Mouse (Mus musculus) thymus, adult 2 months (tissue): ENCODE results near the gene Vmn2r61. TPM values are rescaled to one million over a fixed set of nuclear protein-coding genes. Genes with fewer than 3 reads are reported as not detected.

Source experiments
- DNase-seq: peaks from one replicate; pipeline ENCODE4 v3.0.0; 2021
- H3K27ac ChIP-seq: fragments of 200-500 bp; 2 replicates; pipeline ENCODE4 v1.5.1; 2012; ENCODE audit warnings: low read length, control low read depth; ENCODE audit not compliant: control insufficient read depth, insufficient read depth
- H3K27me3 ChIP-seq: fragments of 200-500 bp; 2 replicates; pipeline ENCODE4 v1.6.1; 2012; ENCODE audit warnings: mild to moderate bottlenecking, low read length, moderate library complexity, mixed read lengths; ENCODE audit not compliant: control insufficient read depth, insufficient read depth
- H3K36me3 ChIP-seq: fragments of 200-500 bp; 2 replicates; pipeline ENCODE4 v1.6.1; 2012; ENCODE audit warnings: mild to moderate bottlenecking, low read length, moderate library complexity; ENCODE audit not compliant: control insufficient read depth, insufficient read depth
- H3K4me1 ChIP-seq: fragments of 200-500 bp; replicated peaks from 2 replicates; pipeline ENCODE4 v1.6.1; 2012; ENCODE audit warnings: low read length; ENCODE audit not compliant: control insufficient read depth, insufficient read depth
- H3K4me3 ChIP-seq: fragments of 200-500 bp; 2 replicates; pipeline ENCODE4 v1.5.1; 2012; ENCODE audit warnings: mild to moderate bottlenecking, low read length, control low read depth, moderate library complexity; ENCODE audit not compliant: control insufficient read depth, insufficient read depth
- CTCF ChIP-seq: fragments of 200-500 bp; IDR thresholded peaks from 2 replicates; pipeline ENCODE4 v1.5.1; 2012; ENCODE audit warnings: mild to moderate bottlenecking, control low read depth, low read length, moderate library complexity, borderline replicate concordance; ENCODE audit not compliant: control insufficient read depth, poor library complexity, insufficient read depth; ENCODE audit errors: extremely low read depth
- POLR2A ChIP-seq: fragments of 200-500 bp; IDR thresholded peaks from 2 replicates; pipeline ENCODE4 v1.6.1; 2012; ENCODE audit warnings: mild to moderate bottlenecking, low read length, control low read depth, moderate library complexity; ENCODE audit not compliant: control insufficient read depth, poor library complexity, insufficient read depth; ENCODE audit errors: extremely low read depth
- whole genome bisulfite sequencing: fragments of 180-500 bp; shearing (Covaris S2); methylation state at CpG from one replicate; pipeline ENCODE4 v1.1.7; 2018; 5-methylcytosine and 5-hydroxymethylcytosine counted together
- polyA plus RNA-seq: library from polyadenylated mRNA; depleted of rRNA; stranded (reverse); fragments of >200 nt; gene quantifications from 2 replicates; pipeline ENCODE4 v1.2.3, GENCODE M21; 2012; rRNA removed

The Vmn2r61 gene
- polyA plus RNA-seq: not detected in 2 replicates

DNA sequence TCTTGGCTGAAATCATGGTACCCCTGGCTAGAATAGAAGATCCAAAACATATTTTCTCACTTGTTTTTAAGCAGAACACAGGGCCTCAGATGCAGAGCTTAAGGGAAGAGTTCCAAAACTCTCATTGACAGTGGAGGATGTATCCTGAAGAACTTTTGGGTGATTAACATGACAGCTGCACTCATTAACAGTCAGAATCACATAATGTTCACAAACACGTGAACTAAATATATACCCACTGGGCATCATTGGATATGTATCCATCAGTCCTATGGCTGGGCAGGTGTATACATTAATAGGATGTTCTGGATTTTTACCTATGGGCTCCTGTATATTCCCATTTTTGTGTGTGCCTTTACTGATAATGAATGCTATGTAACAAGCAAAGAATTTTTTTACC lies at the start of gene Vmn2r61:
TSS of gene Vmn2r61 (plus strand) at position 301 of the 400 bp plus-strand sequence.
- no peaks in the 10 kb centered on the region for H3K4me1 ChIP-seq
- no peak for TF ChIP-seq CTCF
- TF ChIP-seq POLR2A: no peak
- H3K36me3 ChIP-seq: no peaks in the 10 kb centered on the region
- DNase-seq: no peak
- 92% methylated on average over 1 of the region's 1 CpGs for whole genome bisulfite sequencing
- no peaks in the 10 kb centered on the region for H3K27me3 ChIP-seq
- H3K4me3 ChIP-seq: no peak within 1 kb of the TSS
- H3K27ac ChIP-seq: no peak within 1 kb of the TSS

Other genes starting within 250 kb of the Vmn2r61 start
- not detected in 2 replicates for gene Vmn2r59, start 201.0 kb upstream of the Vmn2r61 start, polyA plus RNA-seq
- not detected in 2 replicates for gene Vmn2r60, start 152.3 kb upstream of the Vmn2r61 start, polyA plus RNA-seq
- gene 4933421I07Rik, start 188.1 kb downstream of the Vmn2r61 start, polyA plus RNA-seq: not detected in 2 replicates
- gene Zfp141, start 245.7 kb downstream of the Vmn2r61 start, polyA plus RNA-seq: 7.8 and 10.6 TPM in 2 replicates